Mouse (Mus musculus) embryonic facial prominence, embryonic 11.5 days (tissue): ENCODE results near the gene Gla. TPM values are rescaled to one million over a fixed set of nuclear protein-coding genes. Genes with fewer than 3 reads are reported as not detected.
A peak's percentile ranks its signal among the peaks of the same experiment; 100 is the strongest.
"Not testable (repeated sequence)": the region's sequence is repeated elsewhere in the genome, so short reads cannot be mapped to it uniquely, and the experiment has no call there.

Experiments used
- ATAC-seq: fragments of 200-750 bp; cut with Nextera tagmentation; replicated peaks from 2 replicates; pipeline ENCODE4 v1.8.0; 2017; ENCODE audit warnings: low read depth; ENCODE audit not compliant: insufficient number of reproducible peaks, low FRiP score, low TSS enrichment
- DNase-seq: peaks from one replicate; pipeline ENCODE4 v3.0.0-alpha.2; 2015; ENCODE audit warnings: low spot score
- H3K27ac ChIP-seq: fragments of 300-500 bp; sonication (generic); replicated peaks from 2 replicates; pipeline ENCODE4 v1.5.1; 2014; ENCODE audit warnings: mild to moderate bottlenecking, low read depth, low read length, control low read depth
- H3K27me3 ChIP-seq: fragments of 300-500 bp; sonication (generic); 2 replicates; pipeline ENCODE4 v1.6.1; 2014; ENCODE audit warnings: mild to moderate bottlenecking, low read length, moderate library complexity, mixed read lengths; ENCODE audit not compliant: control insufficient read depth, insufficient read depth
- H3K36me3 ChIP-seq: fragments of 300-500 bp; sonication (generic); replicated peaks from 2 replicates; pipeline ENCODE4 v1.6.1; 2014; ENCODE audit warnings: low read depth, mild to moderate bottlenecking, low read length, moderate library complexity, mixed read lengths; ENCODE audit not compliant: control insufficient read depth, insufficient read depth
- H3K4me1 ChIP-seq: fragments of 300-500 bp; sonication (generic); 2 replicates; pipeline ENCODE4 v1.6.1; 2014; ENCODE audit warnings: low read length, mixed read lengths; ENCODE audit not compliant: control insufficient read depth, insufficient read depth
- H3K4me2 ChIP-seq: fragments of 300-500 bp; sonication (generic); 2 replicates; pipeline ENCODE4 v1.6.1; 2014; ENCODE audit warnings: low read depth, mild to moderate bottlenecking, control low read depth, low read length, moderate library complexity
- H3K4me3 ChIP-seq: fragments of 300-500 bp; sonication (generic); 2 replicates; pipeline ENCODE4 v1.5.1; 2014; ENCODE audit warnings: low read depth, low read length, control low read depth
- H3K9ac ChIP-seq: fragments of 300-500 bp; sonication (generic); replicated peaks from 2 replicates; pipeline ENCODE4 v1.6.1; 2014; ENCODE audit warnings: mild to moderate bottlenecking, control low read depth, low read length
- H3K9me3 ChIP-seq: fragments of 300-500 bp; sonication (generic); replicated peaks from 2 replicates; pipeline ENCODE4 v1.6.1; 2016; ENCODE audit warnings: mild to moderate bottlenecking, low read length, inconsistent platforms, mixed read lengths; ENCODE audit not compliant: control insufficient read depth
- WGBS: fragments of 180-500 bp; shearing (Covaris S2); extraction: QIAGEN DNeasy Blood & Tissue Kit; methylation state at CpG from one replicate; pipeline ENCODE4 v1.1.7; 2014; 5-methylcytosine and 5-hydroxymethylcytosine counted together
- polyA plus RNA-seq: library from polyadenylated mRNA; unstranded; fragments of >200 nt; fragmentation: Nextera tagmentation; extraction: Ambion mirVana; gene quantifications from 2 replicates; pipeline ENCODE4 v1.2.1, GENCODE M21; 2014

Gla gene
- polyA plus RNA-seq, 1 experiment from 2014 or later, result 5.1 TPM

- no peaks in the 10 kb centered on the region for H3K27me3 ChIP-seq
- DNase-seq (no peak), ATAC-seq (no peak)
- no peaks in the 10 kb centered on the region for H3K4me1 ChIP-seq
- H3K27ac ChIP-seq, result no peak overlapping the region
- no peak overlapping the region for H3K4me2 ChIP-seq
- no peaks in the 10 kb centered on the region for H3K36me3 ChIP-seq
- WGBS, result 72% methylated on average over 6 of the region's 6 CpGs
- H3K4me3 ChIP-seq, result no peak overlapping the region
- no peak overlapping the region for H3K9ac ChIP-seq
- H3K9me3 ChIP-seq, result no peaks in the 10 kb centered on the region
Measured at GRCm38 (mm10) chrX:134554425-134554824, 46.5 kb downstream of the Gla start.

GRCm38 (mm10) chrX:134553326-134553725 lies 47.6 kb downstream of the Gla start:
- no peak overlapping the region for H3K4me3 ChIP-seq
- ATAC-seq (no peak), DNase-seq (no peak)
- H3K4me1 ChIP-seq, result no peaks in the 10 kb centered on the region
- no peak overlapping the region for H3K4me2 ChIP-seq
- no peaks in the 10 kb centered on the region for H3K9me3 ChIP-seq
- no peak overlapping the region for H3K9ac ChIP-seq
- H3K27me3 ChIP-seq, result no peaks in the 10 kb centered on the region
- no peak overlapping the region for H3K27ac ChIP-seq
- 85% methylated on average over 4 of the region's 4 CpGs for WGBS
- H3K36me3 ChIP-seq, result no peaks in the 10 kb centered on the region

GRCm38 (mm10) chrX:134550903-134551302 lies 50.0 kb downstream of the Gla start:
- no peak overlapping the region for H3K9ac ChIP-seq
- no peak for ATAC-seq
- no peak overlapping the region for H3K4me2 ChIP-seq
- H3K9me3 ChIP-seq, result no peaks in the 10 kb centered on the region
- no peaks in the 10 kb centered on the region for H3K36me3 ChIP-seq
- H3K27me3 ChIP-seq, result no peaks in the 10 kb centered on the region
- H3K4me3 ChIP-seq, result no peak overlapping the region
- DNase-seq, result peak; percentile 80
- no peaks in the 10 kb centered on the region for H3K4me1 ChIP-seq
- no peak overlapping the region for H3K27ac ChIP-seq
- WGBS, result 21% methylated on average over 5 of the region's 5 CpGs

GRCm38 (mm10) chrX:134547330-134547729 lies 53.6 kb downstream of the Gla start:
- Histone ChIP-seq H3K4me3 (no peak overlapping the region), H3K9me3 (no peaks in the 10 kb centered on the region), H3K4me1 (no peaks in the 10 kb centered on the region), H3K27ac (no peak overlapping the region), H3K9ac (no peak overlapping the region), H3K4me2 (no peak overlapping the region), H3K27me3 (no peaks in the 10 kb centered on the region), H3K36me3 (no peaks in the 10 kb centered on the region)
- no peak for ATAC-seq
- no peak for DNase-seq
- 90% methylated on average over 4 of the region's 4 CpGs for WGBS

- H3K4me3 ChIP-seq, result peak overlapping the region; percentile 41
- H3K9ac ChIP-seq, result peak overlapping the region; percentile 60
- peak overlapping the region; percentile 65; the same call in 1 of the 2 replicates for H3K27ac ChIP-seq
- H3K27me3 ChIP-seq, result no peaks in the 10 kb centered on the region
- H3K9me3 ChIP-seq, result no peaks in the 10 kb centered on the region
- WGBS, result 18% methylated on average over 6 of the region's 6 CpGs
- peak; percentile 42; the same call in 1 of the 2 replicates for ATAC-seq
- no peaks in the 10 kb centered on the region for H3K36me3 ChIP-seq
- H3K4me2 ChIP-seq, result peak overlapping the region; percentile 2; the same call in 1 of the 2 replicates
- DNase-seq, result no peak
- H3K4me1 ChIP-seq, result no peaks in the 10 kb centered on the region
Measured at GRCm38 (mm10) chrX:134541955-134542308, 59.0 kb downstream of the Gla start.

- no peaks in the 10 kb centered on the region for H3K9me3 ChIP-seq
- peak within 1 kb of the TSS; percentile 49 for H3K4me2 ChIP-seq
- DNase-seq (peak; percentile 67), ATAC-seq (peak; percentile 90)
- 20% methylated on average over 33 of the region's 61 CpGs for WGBS
- H3K4me1 ChIP-seq, result no peaks in the 10 kb centered on the region
- peak within 1 kb of the TSS; percentile 65; the same call in 1 of the 2 replicates for H3K27ac ChIP-seq
- H3K36me3 ChIP-seq, result no peaks in the 10 kb centered on the region
- no peaks in the 10 kb centered on the region for H3K27me3 ChIP-seq
- peak within 1 kb of the TSS; percentile 60 for H3K9ac ChIP-seq
- H3K4me3 ChIP-seq, result peak within 1 kb of the TSS; percentile 41
Measured at GRCm38 (mm10) chrX:134541145-134541954, 59.6 kb downstream of the Gla start, which contains the start of gene Timm8a1. Gene Timm8a1 (minus strand): TSS chrX:134541865.

- peak overlapping the region; percentile 41 for H3K4me3 ChIP-seq
- 20% methylated on average over 12 of the region's 12 CpGs for WGBS
- no peaks in the 10 kb centered on the region for H3K36me3 ChIP-seq
- no peak overlapping the region for H3K27ac ChIP-seq
- 0 out of 2 replicates have a peak, but pooled peaks have one; percentile 21 for ATAC-seq
- H3K9ac ChIP-seq, result peak overlapping the region; percentile 48
- no peaks in the 10 kb centered on the region for H3K9me3 ChIP-seq
- no peaks in the 10 kb centered on the region for H3K27me3 ChIP-seq
- H3K4me1 ChIP-seq, result no peaks in the 10 kb centered on the region
- DNase-seq, result peak; percentile 11
- peak overlapping the region; percentile 49 for H3K4me2 ChIP-seq
Measured at GRCm38 (mm10) chrX:134540414-134541135, 60.4 kb downstream of the Gla start.

GRCm38 (mm10) chrX:134539795-134540194 lies 61.1 kb downstream of the Gla start:
- H3K4me1 ChIP-seq, H3K4me2 ChIP-seq, H3K27me3 ChIP-seq, H3K9me3 ChIP-seq, H3K27ac ChIP-seq, DNase-seq, H3K36me3 ChIP-seq, H3K9ac ChIP-seq, ATAC-seq, H3K4me3 ChIP-seq: not testable (repeated sequence)
- 80% methylated on average over 10 of the region's 10 CpGs for WGBS
